Mouse (Mus musculus) cerebellum, postnatal 10 days (tissue): ENCODE data around the gene Tbx15.

Experiments used
- DNase-seq, 2 experiments: peaks; one replicate each; pipeline ENCODE4 v3.0.0; 2021; ENCODE audit warnings: mixed read lengths in 2 of 2

Tbx15 gene

DNA sequence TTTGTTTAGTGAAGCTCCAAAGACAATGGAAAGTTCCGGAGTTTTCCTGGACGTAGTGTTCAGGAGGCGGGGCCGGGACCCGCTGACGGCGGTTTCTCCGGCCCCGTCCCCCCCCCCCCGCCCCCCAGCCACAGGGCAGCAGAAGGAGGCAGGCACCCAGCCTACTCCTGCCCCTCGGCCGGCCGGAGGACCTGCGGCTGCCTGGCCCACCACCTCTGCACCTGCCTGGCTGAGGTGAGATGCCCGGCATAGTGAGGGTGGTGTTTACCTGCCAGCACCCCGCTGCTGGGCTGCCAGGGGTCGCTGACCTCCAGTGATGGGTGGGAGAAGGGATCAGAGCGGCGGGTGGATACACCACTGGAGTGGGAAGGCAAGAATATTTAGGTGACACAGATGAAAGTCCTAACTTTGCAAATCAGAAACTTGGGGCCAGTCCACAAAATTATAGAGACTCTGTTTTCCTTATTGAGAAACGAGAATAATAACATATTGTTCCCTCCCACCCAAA lies at the start of gene Tbx15:
Gene Tbx15 (plus strand): TSS at position 169 of the 508 bp plus-strand sequence.
- DNase-seq, result peak in 1 of 2 experiments; percentile 17

DNA sequence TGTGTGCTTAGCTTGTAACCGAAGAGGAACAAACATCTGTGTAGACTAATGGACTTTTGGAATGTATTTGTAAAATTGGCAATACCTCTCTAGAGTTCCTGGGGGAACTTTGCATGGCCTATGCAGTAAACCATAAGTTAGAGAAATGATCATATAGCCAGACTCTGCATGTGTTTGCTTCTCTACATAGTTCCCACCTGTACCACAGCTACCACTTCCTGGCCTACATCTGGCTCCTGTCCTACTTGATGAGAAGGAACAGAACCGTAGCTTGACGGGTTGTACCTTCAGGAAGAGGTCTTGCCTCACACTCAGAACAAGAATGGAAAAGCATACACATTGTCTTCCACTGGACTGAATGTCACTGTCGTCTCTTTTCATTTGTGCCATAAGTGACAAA lies 46.6 kb upstream of the Tbx15 start:
- DNase-seq, result no peak

DNA sequence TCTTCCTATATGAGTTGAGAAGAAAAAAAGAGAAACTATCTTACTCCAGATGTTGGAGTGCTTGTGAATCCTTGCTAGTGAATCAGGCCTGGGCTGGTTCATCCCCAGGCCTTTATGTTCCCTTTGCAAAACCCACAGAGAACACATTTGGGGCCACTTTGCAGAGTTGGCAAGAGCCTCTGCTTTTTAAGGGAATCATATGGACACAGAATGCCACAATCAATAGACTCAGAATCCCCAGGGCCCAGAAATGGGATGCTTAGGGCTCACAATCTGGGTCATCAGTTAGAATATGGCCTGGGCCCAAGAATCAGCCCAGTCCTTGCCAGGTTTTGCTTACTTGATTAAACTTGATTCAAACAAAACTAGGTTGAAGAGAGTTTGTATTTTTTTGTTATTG lies 36.9 kb upstream of the Tbx15 start:
- peak; percentile 18 to 34 for DNase-seq

DNA sequence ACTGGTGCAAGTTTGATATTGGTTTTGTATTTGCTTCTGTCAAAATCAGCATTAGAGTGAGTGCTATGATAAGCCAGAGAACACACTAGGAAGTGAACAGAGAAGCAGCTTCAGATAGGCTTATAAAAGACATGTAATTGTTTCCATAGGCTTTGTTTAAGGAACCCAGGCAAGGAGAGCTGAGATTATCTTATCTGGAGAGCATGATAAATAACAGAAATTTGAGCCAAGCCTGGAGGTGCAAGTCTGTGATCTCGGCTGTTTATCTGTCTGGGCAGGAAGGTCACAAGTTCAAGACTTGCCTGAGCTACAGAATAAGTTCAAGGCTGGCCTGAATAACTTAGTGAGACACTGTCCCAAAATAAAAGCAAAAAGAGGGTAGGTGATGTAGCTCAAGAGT lies 31.8 kb upstream of the Tbx15 start:
- DNase-seq, result no peak

DNA sequence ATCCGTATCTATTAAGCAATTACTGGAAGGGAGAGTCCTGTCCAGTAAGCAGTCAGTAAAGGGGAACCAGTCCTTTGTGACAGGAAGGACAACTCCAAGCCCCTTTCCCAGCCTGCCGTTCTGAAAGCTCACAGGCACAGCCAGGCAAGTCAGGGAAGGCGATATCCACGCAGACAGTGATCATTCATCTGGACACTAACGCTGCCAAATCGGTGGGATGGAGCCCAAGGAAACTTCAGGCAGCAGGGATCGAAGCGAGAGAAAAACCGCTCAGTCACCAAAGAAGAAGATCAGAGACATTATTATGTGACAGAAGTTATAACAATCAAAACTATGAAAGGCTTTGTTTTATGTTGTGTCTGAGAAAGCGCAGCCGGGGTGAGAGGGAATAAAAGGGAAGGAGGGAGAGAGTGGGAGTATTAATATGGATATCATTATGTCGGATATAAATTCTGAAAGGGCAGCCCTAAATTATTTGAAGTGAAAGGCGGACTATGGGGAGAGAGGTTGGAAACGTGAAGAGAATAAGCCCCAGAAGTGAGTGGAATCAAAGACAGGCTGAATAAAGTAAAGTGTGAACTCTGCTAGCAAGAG lies 29.0 kb upstream of the Tbx15 start:
- peak; percentile 18 to 41 for DNase-seq

DNA sequence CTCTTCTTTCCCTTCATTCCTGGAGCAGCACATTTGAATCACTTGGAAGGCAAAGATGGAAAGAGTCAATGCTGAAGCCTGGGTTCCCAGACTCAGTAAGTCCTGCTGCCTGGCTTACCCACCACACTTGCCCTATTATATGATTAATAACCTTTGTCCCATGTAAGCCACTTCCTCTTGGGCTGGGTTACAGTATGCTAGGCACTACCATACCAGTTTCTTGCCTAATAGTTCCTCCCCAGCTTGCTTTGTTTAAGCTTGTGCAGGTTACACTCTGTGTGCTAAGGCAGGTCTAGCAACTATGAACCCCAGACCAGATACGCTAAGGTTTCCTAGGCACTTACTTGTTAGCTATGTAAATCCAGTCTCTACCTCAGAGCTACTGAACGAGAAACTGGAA lies 12.4 kb upstream of the Tbx15 start:
- DNase-seq, result no peak

DNA sequence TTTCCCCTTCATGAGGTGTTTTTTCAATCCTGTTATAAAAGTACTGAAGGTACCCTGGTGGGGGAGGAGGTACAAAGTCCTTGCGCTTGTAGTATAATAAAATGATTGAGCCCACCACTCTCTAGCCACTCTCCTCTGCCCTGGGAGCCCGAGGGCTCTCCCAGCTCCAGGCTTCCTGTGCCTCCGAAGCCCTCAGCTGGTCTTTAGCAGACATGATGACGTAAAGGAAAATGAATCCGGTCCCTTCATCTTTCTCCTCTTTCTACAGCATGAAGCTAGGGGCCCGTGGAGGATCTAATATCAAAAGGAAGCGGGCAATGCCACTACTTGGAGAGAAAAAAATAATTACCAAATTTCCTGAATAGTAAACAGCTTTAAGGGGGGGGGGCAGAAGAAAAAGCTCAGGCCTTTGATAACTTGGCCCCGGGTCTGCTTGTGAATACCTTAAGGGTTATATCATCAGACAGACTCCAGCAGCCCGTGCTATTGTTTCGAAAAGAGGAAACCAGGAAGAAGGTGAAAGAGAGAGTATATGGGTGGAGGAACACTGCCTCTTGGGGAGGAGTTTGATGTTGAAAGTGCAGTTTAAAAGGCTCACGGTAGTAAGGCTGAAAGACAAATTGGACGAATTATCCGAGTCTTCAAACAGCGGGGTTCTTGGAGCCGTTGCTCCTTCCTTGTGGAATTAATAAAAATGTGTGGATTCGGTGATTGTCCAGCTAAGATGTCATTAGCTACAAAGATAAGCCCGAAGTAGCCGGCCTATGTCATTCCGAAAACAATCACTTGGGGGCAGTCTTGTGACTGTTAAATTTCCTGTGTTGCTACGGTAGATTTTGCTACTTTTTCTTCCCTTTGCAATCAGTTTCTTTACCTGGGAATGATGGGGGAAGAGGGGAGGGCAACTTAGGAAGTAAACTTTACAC lies 6.5 kb upstream of the Tbx15 start:
- peak; percentile 75 to 83 for DNase-seq

DNA sequence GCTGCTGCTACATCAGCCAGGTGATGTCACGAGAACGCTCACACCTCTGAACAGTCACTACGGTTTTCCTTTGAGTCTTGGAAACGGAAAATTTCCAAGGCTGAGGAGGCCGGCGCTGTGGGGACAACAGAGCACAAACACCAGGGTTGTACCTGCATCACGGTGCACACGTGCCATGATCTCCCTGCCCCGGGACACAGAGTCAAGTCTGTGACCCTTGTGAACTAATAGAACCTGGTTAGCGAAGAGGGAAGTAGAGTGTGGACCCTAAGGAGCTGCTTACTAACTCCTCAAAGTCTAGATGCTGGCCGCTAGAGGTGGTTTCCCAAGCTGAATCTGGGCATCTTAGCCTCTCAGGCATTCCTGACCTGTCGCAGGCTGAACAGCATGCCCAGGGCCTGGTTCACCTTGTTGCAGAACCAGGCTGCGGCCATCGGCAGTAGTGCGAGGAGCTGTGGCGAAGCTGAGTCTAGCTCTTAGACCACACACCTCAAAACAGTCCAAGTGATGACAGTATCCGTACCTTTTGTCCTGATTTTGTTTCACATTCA lies 5.8 kb upstream of the Tbx15 start:
- peak in 1 of 2 experiments; percentile 19 for DNase-seq

DNA sequence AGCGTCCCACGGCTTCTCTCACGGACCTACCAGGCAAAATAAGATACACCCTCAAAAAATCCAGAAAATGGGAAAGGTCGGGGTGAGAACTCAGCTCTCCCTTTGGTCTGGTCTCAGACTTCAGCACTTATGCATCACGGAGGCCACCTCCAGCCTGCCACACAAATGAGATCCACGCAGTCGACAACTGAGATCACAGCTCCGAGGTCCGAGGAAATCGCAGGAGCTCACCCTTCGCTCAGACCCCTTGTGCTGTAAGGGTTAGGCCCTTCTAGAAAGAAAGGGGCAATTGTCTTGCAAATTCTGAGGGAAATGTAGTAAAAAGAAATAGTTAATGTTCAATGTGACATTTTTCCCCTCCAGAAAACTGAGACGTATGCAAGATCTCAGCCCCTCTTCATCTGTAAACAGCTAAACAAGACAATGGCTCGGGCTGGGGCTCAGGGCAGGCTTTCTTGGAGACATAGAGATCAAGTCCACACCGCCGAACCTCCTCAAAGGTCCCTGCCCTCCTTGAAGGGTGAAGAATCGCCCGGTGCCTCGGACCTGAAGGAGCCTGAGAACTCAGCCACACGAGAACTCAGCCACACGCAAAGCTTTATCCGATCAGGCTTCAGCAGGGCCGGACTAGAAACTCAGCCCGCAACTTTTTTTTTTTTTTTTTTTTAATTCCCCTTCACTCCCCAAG lies 4.9 kb upstream of the Tbx15 start:
- DNase-seq, result peak in 1 of 2 experiments; percentile 20

DNA sequence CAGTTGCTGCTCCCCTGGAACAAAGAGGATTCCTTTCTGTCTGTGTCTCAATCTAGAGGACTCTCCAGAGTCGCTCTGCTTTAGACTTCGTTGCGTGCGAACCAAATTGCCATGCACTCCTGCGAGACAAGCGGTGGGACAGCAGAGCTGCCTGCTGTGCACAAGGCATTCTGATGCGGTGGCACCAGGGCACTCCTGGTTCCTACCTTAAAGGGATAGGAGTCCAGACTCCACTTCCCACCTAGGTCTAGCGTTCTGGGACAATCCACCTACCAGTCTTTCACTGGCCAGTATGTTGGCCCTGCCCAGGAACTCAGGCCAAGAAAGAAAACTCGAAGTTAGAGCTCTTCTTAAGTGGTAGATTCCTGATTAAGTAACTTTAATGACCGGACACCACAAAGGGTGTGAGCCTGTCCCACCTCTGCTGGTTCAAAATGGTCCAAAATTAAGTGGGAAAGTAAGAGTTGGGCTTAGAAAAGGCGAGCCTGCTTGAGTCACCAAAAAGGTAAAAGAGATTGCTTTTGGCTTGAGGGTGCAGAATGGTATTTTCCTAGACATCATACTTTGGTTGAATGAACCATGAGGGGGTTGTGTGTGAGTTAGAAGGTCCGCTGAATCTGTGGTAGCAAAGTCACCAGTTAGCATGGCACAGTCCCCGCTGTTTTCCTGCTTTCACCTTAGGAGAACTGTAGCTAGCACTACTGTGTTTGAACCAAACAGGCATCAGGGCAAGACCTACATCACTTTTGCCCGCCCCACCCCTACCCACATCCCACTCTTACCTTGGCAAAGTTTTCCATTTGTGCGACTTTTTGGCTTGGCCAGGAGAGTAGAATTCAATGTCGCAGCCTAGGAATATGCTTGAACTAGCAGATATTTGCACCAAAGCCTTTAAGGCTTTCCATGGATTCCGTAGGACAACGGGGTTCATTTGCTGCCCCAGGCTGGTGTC lies 4.1 kb upstream of the Tbx15 start:
- peak in 1 of 2 experiments; percentile 12 for DNase-seq

DNA sequence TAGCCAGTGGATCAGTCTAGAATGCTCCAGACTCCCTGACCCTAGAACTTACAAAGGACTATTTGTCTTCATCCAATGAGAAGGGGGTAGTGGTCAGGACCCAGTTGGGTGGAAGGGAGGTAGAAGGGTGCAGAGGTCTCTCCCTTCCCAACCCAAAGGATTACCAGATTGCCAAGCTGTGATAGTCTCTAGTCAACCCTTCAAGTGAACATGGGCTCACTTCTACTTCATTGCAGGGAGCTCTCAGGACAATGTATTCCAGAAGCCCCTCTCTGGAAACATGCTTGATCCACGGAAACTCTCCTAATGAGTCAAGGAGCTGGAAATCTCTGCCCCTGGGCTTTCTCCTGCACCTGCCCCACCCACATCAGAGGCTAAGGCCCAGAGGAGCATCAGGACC lies 1.5 kb upstream of the Tbx15 start:
- peak in 1 of 2 experiments; percentile 9 for DNase-seq

DNA sequence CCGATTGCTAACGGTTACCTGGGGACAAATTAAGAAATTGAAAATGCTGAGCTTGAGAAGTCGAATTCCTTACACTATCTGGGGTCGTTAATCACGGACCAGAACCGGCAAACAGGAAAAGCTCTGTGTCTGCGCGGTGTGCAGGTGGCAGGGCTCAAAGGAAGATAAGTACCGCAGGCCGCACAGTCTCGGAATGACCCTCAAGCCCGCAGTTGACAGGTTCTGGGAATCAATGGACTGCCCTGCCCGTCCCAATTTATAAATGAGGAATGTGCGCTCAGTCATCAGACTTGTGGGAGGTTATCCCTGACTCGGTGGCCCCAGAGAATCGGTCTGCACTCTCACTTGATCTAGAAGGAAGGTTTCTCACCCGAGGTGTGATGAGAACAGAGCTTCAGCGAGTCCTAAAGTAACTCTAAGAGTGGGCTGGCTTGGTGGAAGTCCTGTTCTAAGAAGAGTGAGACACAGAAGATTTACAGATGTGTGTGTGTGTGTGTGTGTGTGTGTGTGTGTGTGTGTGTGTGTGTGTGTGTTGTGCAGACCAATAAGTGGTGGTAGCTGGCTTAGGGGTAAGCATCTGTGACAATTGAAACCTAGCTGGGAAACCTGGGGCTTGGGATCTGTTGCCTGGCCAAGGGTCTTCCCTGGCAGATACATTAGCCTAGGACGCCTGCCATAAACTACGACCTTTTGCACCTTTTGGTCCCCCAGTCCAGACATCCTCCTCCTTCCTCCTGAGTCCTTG lies 708 bp upstream of the Tbx15 start:
- DNase-seq, result peak in 1 of 2 experiments; percentile 16

DNA sequence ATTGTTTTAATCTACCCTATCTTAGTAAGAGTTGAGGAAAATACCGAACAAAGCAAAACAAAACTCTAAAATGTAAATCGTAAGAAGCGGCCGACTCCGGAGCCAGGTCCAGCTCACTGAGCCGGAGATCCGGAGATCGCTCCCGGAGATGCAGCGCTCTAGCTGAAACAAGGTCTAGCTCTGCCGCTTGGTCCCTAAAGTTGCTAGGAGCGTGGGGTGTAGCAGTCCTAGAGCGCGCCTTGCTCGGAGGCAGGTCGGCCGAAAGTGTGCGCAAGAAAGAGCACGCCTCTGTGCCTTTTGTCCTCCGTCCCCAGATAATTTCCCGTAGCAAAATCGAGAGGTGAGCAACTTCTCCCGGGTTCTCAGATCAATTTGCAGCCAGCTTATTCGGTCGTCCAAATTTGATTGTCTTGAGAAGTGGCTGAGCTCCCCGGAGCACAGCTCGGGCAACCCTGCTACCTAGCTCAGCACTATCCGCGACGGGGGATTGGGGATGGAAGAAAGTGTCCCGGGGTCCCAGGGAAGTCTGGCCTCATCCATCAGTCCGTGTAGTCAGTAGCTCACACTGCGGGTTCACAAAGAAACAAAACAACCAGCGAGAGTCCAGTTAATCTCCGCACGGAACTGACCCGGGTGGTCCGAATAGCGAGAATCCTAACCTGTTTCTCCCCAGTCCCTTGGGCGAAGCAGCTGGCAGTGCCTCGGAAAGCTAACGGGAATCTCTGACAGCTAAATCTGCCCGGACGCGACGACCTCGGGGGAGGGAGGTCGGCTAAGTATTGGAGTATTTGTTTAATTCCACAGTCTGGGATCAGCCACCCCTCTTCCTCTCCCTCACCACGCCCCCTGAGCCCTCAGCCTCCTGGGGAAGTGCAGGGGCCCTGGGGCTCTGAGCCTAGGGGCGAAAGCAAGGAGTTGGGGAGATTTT lies 894 bp downstream of the Tbx15 start:
- peak in 1 of 2 experiments; percentile 35 for DNase-seq

DNA sequence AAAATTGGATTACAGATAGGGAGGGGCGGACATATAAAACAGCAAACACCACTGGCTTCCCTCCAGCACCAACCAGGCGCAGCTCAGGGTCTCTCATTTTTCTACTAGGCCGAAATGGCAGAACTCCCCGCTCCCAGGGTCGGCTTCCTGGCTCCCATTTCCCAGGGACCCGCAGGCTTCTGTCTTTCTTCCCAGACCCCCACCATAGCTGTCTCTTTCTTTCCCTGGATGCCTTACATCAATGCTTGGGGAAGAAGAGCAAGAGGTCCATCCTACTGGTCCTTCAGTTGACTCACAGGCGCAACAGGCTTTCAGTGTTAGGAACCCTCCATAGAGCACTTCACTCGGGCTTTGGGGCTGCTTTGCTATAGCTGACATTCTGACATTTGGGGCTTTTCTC lies 2.3 kb downstream of the Tbx15 start:
- DNase-seq, result no peak

DNA sequence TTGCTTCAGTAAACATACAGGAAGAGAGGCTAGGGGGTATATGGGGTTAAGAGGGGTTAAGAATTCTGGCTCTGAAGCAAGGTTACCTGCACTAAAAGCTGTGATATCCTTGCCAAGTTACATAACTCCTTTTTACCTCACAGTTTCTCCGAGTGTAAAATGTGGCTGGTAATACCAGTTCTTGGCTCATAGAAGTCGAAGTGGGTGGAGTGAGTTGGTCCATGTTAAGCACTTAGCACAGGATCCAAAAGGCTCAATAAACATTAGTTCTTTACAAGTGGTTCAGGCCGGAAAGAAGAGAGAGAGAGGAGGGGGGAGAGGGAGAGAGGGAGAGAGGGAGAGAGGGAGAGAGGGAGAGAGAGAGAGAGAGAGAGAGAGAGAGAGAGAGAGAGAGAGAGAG lies 5.2 kb downstream of the Tbx15 start:
- no peak for DNase-seq

DNA sequence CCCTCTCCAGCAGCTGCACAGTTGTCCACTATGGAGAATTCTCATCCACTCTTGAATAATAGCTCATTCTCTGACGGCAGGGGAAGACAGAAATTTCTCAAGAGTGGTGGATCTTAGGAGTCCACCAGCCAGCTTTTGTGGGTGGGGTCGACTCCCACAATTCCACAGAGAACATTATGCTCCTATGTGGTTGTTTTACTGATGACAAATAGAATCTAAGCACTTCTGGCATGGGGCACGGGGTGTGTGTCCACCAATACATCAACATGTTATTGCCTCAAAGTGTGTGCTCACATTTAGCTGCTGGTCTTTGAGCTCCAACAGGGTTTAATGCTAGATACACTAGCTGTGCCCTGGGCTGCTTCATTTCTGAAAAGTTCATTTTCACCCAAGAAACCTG lies 6.4 kb downstream of the Tbx15 start:
- DNase-seq, result no peak

DNA sequence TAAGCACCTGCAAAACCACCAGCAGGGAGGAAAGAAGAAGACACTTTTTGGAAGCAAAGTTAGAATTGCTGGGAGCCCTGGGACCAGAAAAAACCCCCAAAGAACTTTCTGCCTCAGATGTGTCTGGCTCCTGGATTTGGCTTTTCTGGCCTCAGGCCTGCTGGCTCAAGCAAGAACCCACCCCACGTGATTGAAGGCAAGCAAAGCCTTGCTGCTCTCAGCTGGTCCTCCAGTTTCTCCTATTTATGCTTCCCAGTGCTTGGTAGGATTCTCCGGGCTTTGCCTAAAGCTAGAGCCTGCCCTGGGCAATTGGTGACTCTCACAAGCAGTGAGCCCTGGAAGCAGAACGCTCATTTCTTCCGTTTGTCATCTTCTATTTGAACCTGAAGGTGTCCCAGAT lies 7.4 kb downstream of the Tbx15 start:
- peak in 1 of 2 experiments; percentile 11 for DNase-seq

DNA sequence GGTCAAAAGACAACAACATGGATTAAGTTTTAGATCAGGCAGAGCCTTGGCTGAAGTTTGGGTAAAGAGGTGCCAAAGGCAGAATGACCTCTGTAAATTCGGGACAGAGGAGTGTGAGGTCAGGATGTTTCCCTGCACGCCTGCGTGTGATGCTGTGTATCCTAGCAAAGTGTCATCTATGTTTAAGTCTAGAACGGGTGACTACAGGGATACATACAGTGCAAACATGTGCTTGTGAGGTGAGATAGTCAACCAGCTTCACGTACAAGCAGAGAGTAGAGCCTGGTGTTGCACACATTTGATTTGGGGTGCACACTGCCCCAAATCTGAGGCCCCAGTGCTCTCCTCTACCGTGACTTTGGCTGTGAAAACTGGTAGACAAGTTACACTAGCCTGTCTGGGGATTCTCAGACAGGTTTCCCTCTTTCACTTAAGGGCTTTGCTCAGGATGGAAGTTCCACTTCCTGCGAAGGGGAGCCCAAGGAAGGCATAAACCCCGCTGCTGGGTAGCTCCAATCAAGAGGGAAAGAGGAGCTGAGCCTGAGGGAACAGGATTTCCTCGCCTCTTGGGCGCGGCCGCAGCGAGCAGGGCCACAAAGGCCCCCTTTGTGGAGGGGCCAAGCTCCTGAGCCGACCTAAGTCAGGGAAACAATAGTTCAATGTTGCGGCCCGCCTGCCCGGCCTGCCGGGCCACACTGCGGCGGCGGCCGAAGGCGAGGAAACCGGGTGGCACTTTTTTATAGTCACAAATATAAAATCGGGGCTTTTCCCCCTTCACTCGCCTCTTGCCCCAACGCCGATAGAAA lies 8.0 kb downstream of the Tbx15 start:
- DNase-seq, result peak in 1 of 2 experiments; percentile 11
